Mouse (Mus musculus) embryonic facial prominence, embryonic 14.5 days (tissue): ENCODE data around the gene Klhl25. TPM values are rescaled to one million over a fixed set of nuclear protein-coding genes. Genes with fewer than 3 reads are reported as not detected.

Experiments used
- ATAC-seq: fragments of 200-750 bp; cut with Nextera tagmentation; 2 replicates; pipeline ENCODE4 v1.8.0; 2017; ENCODE audit warnings: low read depth, moderate number of reproducible peaks, moderate TSS enrichment
- DNase-seq: peaks from one replicate; pipeline ENCODE4 v3.0.0-alpha.2; 2015; ENCODE audit warnings: low spot score
- H3K27ac ChIP-seq: fragments of 300-500 bp; sonication (generic); replicated peaks from 2 replicates; pipeline ENCODE4 v1.5.1; 2014; ENCODE audit warnings: low read depth, mild to moderate bottlenecking, low read length, moderate library complexity
- H3K27me3 ChIP-seq: fragments of 300-500 bp; sonication (generic); replicated peaks from 2 replicates; pipeline ENCODE4 v1.6.1; 2014; ENCODE audit warnings: low read length; ENCODE audit not compliant: control insufficient read depth, insufficient read depth
- H3K36me3 ChIP-seq: fragments of 300-500 bp; sonication (generic); 2 replicates; pipeline ENCODE4 v1.6.1; 2014; ENCODE audit warnings: low read length, mixed read lengths; ENCODE audit not compliant: control insufficient read depth, insufficient read depth
- H3K4me1 ChIP-seq: fragments of 300-500 bp; sonication (generic); 2 replicates; pipeline ENCODE4 v1.6.1; 2014; ENCODE audit warnings: antibody characterized with exemption, low read length; ENCODE audit not compliant: control insufficient read depth, insufficient read depth
- H3K4me2 ChIP-seq: fragments of 300-500 bp; sonication (generic); 2 replicates; pipeline ENCODE4 v1.6.1; 2014; ENCODE audit warnings: low read depth, mild to moderate bottlenecking, low read length, moderate library complexity, mixed read lengths
- H3K4me3 ChIP-seq: fragments of 300-500 bp; sonication (generic); 2 replicates; pipeline ENCODE4 v1.5.1; 2014; ENCODE audit warnings: low read depth, mild to moderate bottlenecking, low read length
- H3K9ac ChIP-seq: fragments of 300-500 bp; sonication (generic); 2 replicates; pipeline ENCODE4 v1.6.1; 2014; ENCODE audit warnings: low read depth, mild to moderate bottlenecking, low read length, moderate library complexity, mixed read lengths
- H3K9me3 ChIP-seq: fragments of 300-500 bp; sonication (generic); 2 replicates; pipeline ENCODE4 v1.6.1; 2016; ENCODE audit warnings: low read length; ENCODE audit not compliant: control insufficient read depth
- WGBS: fragments of 180-500 bp; shearing (Covaris S2); extraction: QIAGEN DNeasy Blood & Tissue Kit; methylation state at CpG from one replicate; pipeline ENCODE4 v1.1.7; 2014; 5-methylcytosine and 5-hydroxymethylcytosine counted together
- polyA plus RNA-seq: library from polyadenylated mRNA; unstranded; fragments of >200 nt; fragmentation: Nextera tagmentation; extraction: Ambion mirVana; gene quantifications from 2 replicates; pipeline ENCODE4 v1.2.1, GENCODE M21; 2014

Gene Klhl25
- polyA plus RNA-seq, 1 experiment from 2014 or later: 20.1 TPM

DNA sequence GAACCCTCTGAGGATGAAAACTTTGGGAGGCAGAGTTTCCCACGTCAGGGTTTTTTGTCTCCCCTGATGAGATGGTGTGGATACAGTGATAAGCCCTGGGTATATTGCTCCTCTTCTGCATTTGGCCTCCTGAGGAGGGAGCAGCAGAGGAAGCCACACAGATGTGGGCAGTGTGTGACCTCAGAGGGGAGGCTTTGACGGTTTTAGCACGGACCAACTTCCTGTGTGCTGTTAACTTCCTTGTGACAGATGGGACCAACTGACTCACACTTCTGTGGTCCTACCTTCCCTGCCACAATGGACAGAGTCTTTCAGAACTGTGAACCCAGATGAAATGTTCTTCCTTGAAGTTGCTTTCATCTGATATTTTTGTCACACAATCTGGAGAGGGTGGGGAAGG, 44.6 kb downstream of the Klhl25 start:
- H3K27ac ChIP-seq: no peak overlapping the region
- ATAC-seq (no peak), DNase-seq (no peak)
- H3K9ac ChIP-seq: no peak overlapping the region
- 62% methylated on average over 3 of the region's 3 CpGs for WGBS
- H3K4me2 ChIP-seq: no peak overlapping the region
- H3K4me1 ChIP-seq: no peaks in the 10 kb centered on the region
- no peaks in the 10 kb centered on the region for H3K27me3 ChIP-seq
- H3K4me3 ChIP-seq: no peak overlapping the region
- H3K36me3 ChIP-seq: no peaks in the 10 kb centered on the region
- H3K9me3 ChIP-seq: no peaks in the 10 kb centered on the region

GRCm38 (mm10) chr7:75893709-75894108, 45.6 kb downstream of the Klhl25 start:
- Histone ChIP-seq H3K9ac (no peak overlapping the region), H3K9me3 (no peaks in the 10 kb centered on the region), H3K4me2 (no peak overlapping the region), H3K27ac (no peak overlapping the region), H3K4me1 (no peaks in the 10 kb centered on the region), H3K36me3 (no peaks in the 10 kb centered on the region), H3K4me3 (no peak overlapping the region), H3K27me3 (no peaks in the 10 kb centered on the region)
- no peak for DNase-seq
- ATAC-seq: no peak
- 82% methylated on average over 8 of the region's 8 CpGs for WGBS

GRCm38 (mm10) chr7:75897041-75897440, 48.9 kb downstream of the Klhl25 start:
- 82% methylated on average over 5 of the region's 5 CpGs for WGBS
- ATAC-seq (no peak), DNase-seq (no peak)
- Histone ChIP-seq H3K4me1 (no peaks in the 10 kb centered on the region), H3K4me3 (no peak overlapping the region), H3K9me3 (no peaks in the 10 kb centered on the region), H3K9ac (no peak overlapping the region), H3K27ac (no peak overlapping the region), H3K36me3 (no peaks in the 10 kb centered on the region), H3K4me2 (no peak overlapping the region), H3K27me3 (no peaks in the 10 kb centered on the region)

DNA sequence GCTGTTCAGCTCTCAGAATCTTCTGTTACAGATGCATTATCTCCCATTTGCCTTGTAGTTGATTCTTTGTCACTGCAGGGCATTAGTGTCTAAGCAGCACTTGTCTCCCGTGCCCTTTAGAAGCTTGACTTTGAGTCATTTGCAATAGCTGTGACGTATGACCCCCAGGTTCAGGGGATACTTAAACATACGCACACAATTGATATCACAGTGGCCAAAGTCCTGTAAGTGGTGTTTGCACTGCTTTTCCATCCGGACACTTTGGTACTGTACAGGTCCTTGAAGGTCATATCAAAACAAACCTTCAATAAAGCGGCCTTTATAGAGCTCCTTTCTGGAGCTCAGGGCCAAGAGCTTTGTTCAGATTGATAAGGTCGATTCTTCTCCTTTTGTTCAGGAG, 51.0 kb downstream of the Klhl25 start:
- no peaks in the 10 kb centered on the region for H3K36me3 ChIP-seq
- H3K27ac ChIP-seq: no peak overlapping the region
- no peak overlapping the region for H3K4me2 ChIP-seq
- 74% methylated on average over 6 of the region's 6 CpGs for WGBS
- no peak overlapping the region for H3K9ac ChIP-seq
- H3K27me3 ChIP-seq: no peaks in the 10 kb centered on the region
- no peaks in the 10 kb centered on the region for H3K4me1 ChIP-seq
- no peak overlapping the region for H3K4me3 ChIP-seq
- H3K9me3 ChIP-seq: no peaks in the 10 kb centered on the region
- no peak for ATAC-seq
- DNase-seq: no peak

- H3K4me3 ChIP-seq: no peak overlapping the region
- WGBS: 68% methylated on average over 8 of the region's 8 CpGs
- H3K4me1 ChIP-seq: no peaks in the 10 kb centered on the region
- DNase-seq (no peak), ATAC-seq (no peak)
- no peak overlapping the region for H3K9ac ChIP-seq
- H3K27me3 ChIP-seq: no peaks in the 10 kb centered on the region
- H3K9me3 ChIP-seq: no peaks in the 10 kb centered on the region
- no peaks in the 10 kb centered on the region for H3K36me3 ChIP-seq
- no peak overlapping the region for H3K4me2 ChIP-seq
- H3K27ac ChIP-seq: no peak overlapping the region
Measured at GRCm38 (mm10) chr7:75899517-75899916, 51.4 kb downstream of the Klhl25 start.

GRCm38 (mm10) chr7:75899954-75900353, 51.8 kb downstream of the Klhl25 start:
- Histone ChIP-seq H3K9ac (no peak overlapping the region), H3K4me1 (no peaks in the 10 kb centered on the region), H3K27me3 (no peaks in the 10 kb centered on the region), H3K4me3 (no peak overlapping the region), H3K36me3 (no peaks in the 10 kb centered on the region), H3K9me3 (no peaks in the 10 kb centered on the region), H3K4me2 (no peak overlapping the region), H3K27ac (no peak overlapping the region)
- DNase-seq (no peak), ATAC-seq (no peak)
- WGBS: 70% methylated on average over 4 of the region's 4 CpGs

GRCm38 (mm10) chr7:75905145-75905544, 57.0 kb downstream of the Klhl25 start:
- H3K9ac ChIP-seq: no peak overlapping the region
- DNase-seq (no peak), ATAC-seq (no peak)
- no peaks in the 10 kb centered on the region for H3K27me3 ChIP-seq
- no peaks in the 10 kb centered on the region for H3K4me1 ChIP-seq
- H3K4me2 ChIP-seq: no peak overlapping the region
- WGBS: 38% methylated on average over 2 of the region's 2 CpGs
- no peak overlapping the region for H3K4me3 ChIP-seq
- no peaks in the 10 kb centered on the region for H3K36me3 ChIP-seq
- no peaks in the 10 kb centered on the region for H3K9me3 ChIP-seq
- H3K27ac ChIP-seq: no peak overlapping the region

DNA sequence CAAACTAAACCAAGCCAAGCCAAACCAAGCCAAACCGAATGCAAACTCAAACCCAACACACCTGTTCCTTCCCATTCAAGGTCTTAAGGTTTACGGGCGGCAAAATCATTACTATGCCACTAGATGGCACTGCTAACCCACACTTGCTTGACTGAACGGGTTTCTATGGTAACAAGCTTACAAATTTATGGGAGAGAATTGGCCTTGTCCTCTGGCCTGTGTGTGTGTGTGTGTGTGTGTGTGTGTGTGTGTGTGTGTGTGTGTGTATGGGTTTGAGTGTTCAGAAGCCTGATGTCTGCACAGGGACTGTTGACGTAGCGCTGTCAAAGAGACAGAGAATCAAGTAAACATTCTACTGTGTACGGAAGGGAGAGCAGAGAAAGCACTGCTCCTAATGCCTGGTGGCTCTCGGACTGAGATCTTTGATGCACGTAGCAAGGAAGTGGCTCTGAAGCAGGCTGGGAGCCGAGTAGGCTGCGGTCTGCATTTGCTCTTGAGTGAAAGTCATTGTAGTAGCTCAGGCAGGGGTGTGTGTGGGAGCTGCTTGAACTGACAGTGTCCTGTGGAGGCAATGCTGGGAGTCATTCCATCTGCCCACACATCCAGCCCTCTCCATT, 62.0 kb downstream of the Klhl25 start:
- H3K27me3 ChIP-seq: 0 out of 2 replicates have a peak, but pooled peaks cover 3% of the 10 kb centered on the region
- ATAC-seq: peak; percentile 66; the same call in 1 of the 2 replicates
- WGBS: 14% methylated on average over 11 of the region's 11 CpGs

DNA sequence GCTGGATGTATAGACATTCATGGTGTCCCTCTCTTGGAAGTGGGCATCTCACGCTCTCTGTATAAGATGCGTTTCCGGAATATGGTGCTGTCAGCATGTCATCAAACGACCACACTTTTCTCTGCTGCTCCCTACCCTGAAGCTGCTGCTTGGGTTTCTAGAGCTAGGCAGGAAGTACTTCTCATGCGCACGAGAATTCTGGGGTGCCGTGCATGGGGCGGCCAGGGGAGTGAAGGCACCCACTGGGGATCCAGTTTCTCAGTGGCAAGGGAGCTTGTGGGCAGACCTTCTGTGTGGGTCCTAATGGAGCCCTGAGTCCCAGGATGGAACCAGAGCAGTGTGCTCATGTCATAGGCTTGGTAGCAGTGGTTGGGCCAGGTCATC, 62.5 kb downstream of the Klhl25 start:
- 82% methylated on average over 8 of the region's 8 CpGs for WGBS
- DNase-seq (no peak), ATAC-seq (no peak)
- H3K4me3 ChIP-seq: no peak overlapping the region
- H3K9ac ChIP-seq: no peak overlapping the region
- no peaks in the 10 kb centered on the region for H3K9me3 ChIP-seq
- H3K27me3 ChIP-seq: 0 out of 2 replicates have a peak, but pooled peaks cover 3% of the 10 kb centered on the region
- H3K4me1 ChIP-seq: no peaks in the 10 kb centered on the region
- H3K4me2 ChIP-seq: peak overlapping the region; percentile 47; the same call in 1 of the 2 replicates
- H3K36me3 ChIP-seq: no peaks in the 10 kb centered on the region
- H3K27ac ChIP-seq: no peak overlapping the region

More for the DNA sequence above, 62.0 kb downstream of the Klhl25 start:
- H3K36me3 ChIP-seq: no peaks in the 10 kb centered on the region
- no peaks in the 10 kb centered on the region for H3K4me1 ChIP-seq
- peak; percentile 90 for DNase-seq
- H3K9me3 ChIP-seq: no peaks in the 10 kb centered on the region
- H3K27ac ChIP-seq: no peak overlapping the region
- peak overlapping the region; percentile 47 for H3K4me2 ChIP-seq
- H3K9ac ChIP-seq: no peak overlapping the region; the same call in 1 of the 2 replicates
- 0 out of 2 replicates have a peak overlapping the region, but pooled peaks have one; percentile 2 for H3K4me3 ChIP-seq
